Mouse (Mus musculus) MEL (cell line): ENCODE results near the gene Il6ra. TPM values are rescaled to one million over a fixed set of nuclear protein-coding genes. Genes with fewer than 3 reads are reported as not detected.

Experiments
- DNase-seq: peaks from one replicate; pipeline ENCODE4 v3.0.0; 2011; ENCODE audit warnings: low read depth, low spot score
- H3K27ac ChIP-seq: 2 replicates; pipeline ENCODE4 v1.5.1; 2012; ENCODE audit warnings: low read depth, mild to moderate bottlenecking, control low read depth, low read length, moderate library complexity; ENCODE audit not compliant: control insufficient read depth
- H3K27me3 ChIP-seq, 2 experiments: fragments of 150-350 bp in 1 of 2; sonication (generic) in 1 of 2; 2 replicates each; pipeline ENCODE4 v1.6.1; 2012; ENCODE audit warnings: low read length in 2 of 2, mild to moderate bottlenecking in 2 of 2, improper control_type of control experiment in 1 of 2, moderate library complexity in 1 of 2; ENCODE audit not compliant: insufficient read depth in 2 of 2, control insufficient read depth in 1 of 2
- H3K36me3 ChIP-seq, 2 experiments: 2 replicates each; pipeline ENCODE4 v1.6.1; 2012 to 2014; ENCODE audit warnings: low read length in 2 of 2, improper control_type of control experiment in 1 of 2, inconsistent platforms in 1 of 2, mild to moderate bottlenecking in 1 of 2; ENCODE audit not compliant: insufficient read depth in 2 of 2, control insufficient read depth in 1 of 2
- H3K4me1 ChIP-seq, 2 experiments: fragments of 150-350 bp in 1 of 2; sonication (generic) in 1 of 2; 2 replicates each; pipeline ENCODE4 v1.6.1; 2012; ENCODE audit warnings: low read length in 2 of 2, improper control_type of control experiment in 1 of 2, mild to moderate bottlenecking in 1 of 2; ENCODE audit not compliant: insufficient read depth in 2 of 2, control insufficient read depth in 1 of 2
- H3K4me3 ChIP-seq, 2 experiments: fragments of 150-350 bp in 1 of 2; sonication (generic) in 1 of 2; 2 replicates each; pipeline ENCODE4 v1.5.1; 2012; ENCODE audit warnings: low read depth in 2 of 2, low read length in 2 of 2, mild to moderate bottlenecking in 2 of 2, moderate library complexity in 2 of 2, control low read depth in 1 of 2, improper control_type of control experiment in 1 of 2; ENCODE audit not compliant: control insufficient read depth in 1 of 2, insufficient read depth in 1 of 2
- H3K79me2 ChIP-seq: 2 replicates; pipeline ENCODE4 v1.6.1; 2012; ENCODE audit warnings: mild to moderate bottlenecking, low read length, moderate library complexity; ENCODE audit not compliant: control insufficient read depth, poor library complexity, insufficient read depth
- H3K9ac ChIP-seq: 2 replicates; pipeline ENCODE4 v1.6.1; 2012; ENCODE audit warnings: low read depth, mild to moderate bottlenecking, control low read depth, low read length, moderate library complexity; ENCODE audit not compliant: control insufficient read depth, poor library complexity, severe bottlenecking
- H3K9me3 ChIP-seq: fragments of 150-350 bp; sonication (generic); replicated peaks from 2 replicates; pipeline ENCODE4 v1.6.1; 2012; ENCODE audit warnings: mild to moderate bottlenecking, low read length, improper control_type of control experiment, moderate library complexity; ENCODE audit not compliant: insufficient read depth
- BHLHE40 ChIP-seq: IDR thresholded peaks from 2 replicates; pipeline ENCODE4 v1.6.1; 2012; ENCODE audit warnings: low read depth, mild to moderate bottlenecking, inconsistent platforms, low read length, improper control_type of control experiment, borderline replicate concordance
- CHD1 ChIP-seq: IDR thresholded peaks from 2 replicates; pipeline ENCODE4 v1.6.1; 2012; ENCODE audit warnings: low read depth, mild to moderate bottlenecking, inconsistent platforms, low read length, improper control_type of control experiment
- CHD2 ChIP-seq: IDR thresholded peaks from 2 replicates; pipeline ENCODE4 v1.6.1; 2011; ENCODE audit warnings: low read length, improper control_type of control experiment
- CTCF ChIP-seq, 3 experiments: IDR thresholded peaks in 2 of 3; conservative IDR thresholded peaks in 1 of 3; 2 replicates each; pipeline ENCODE4 v1.5.1; 2011 to 2012; ENCODE audit warnings: low read length in 3 of 3, low read depth in 2 of 3, mild to moderate bottlenecking in 2 of 3, improper control_type of control experiment in 1 of 3, inconsistent platforms in 1 of 3, mixed read lengths in 1 of 3, moderate library complexity in 1 of 3; ENCODE audit not compliant: control insufficient read depth in 1 of 3, insufficient read depth in 1 of 3, poor library complexity in 1 of 3, severe bottlenecking in 1 of 3
- E2F4 ChIP-seq: IDR thresholded peaks from 2 replicates; pipeline ENCODE4 v1.6.1; 2011; ENCODE audit warnings: low read depth, low read length, improper control_type of control experiment, borderline replicate concordance
- ELF1 ChIP-seq: IDR thresholded peaks from 2 replicates; pipeline ENCODE4 v1.6.1; 2014; ENCODE audit warnings: low read depth, mild to moderate bottlenecking, inconsistent platforms, low read length, improper control_type of control experiment, moderate library complexity
- EP300 ChIP-seq, 2 experiments: IDR thresholded peaks; 2 replicates each; pipeline ENCODE4 v1.6.1; 2011; ENCODE audit warnings: improper control_type of control experiment in 2 of 2, low read length in 2 of 2, low read depth in 1 of 2, mild to moderate bottlenecking in 1 of 2
- ETS1 ChIP-seq: IDR thresholded peaks from 2 replicates; pipeline ENCODE4 v1.6.1; 2012; ENCODE audit warnings: low read depth, mild to moderate bottlenecking, inconsistent platforms, low read length, improper control_type of control experiment, moderate library complexity
- GABPA ChIP-seq: IDR thresholded peaks from 2 replicates; pipeline ENCODE4 v1.6.1; 2012; ENCODE audit warnings: low read depth, mild to moderate bottlenecking, inconsistent platforms, low read length, improper control_type of control experiment, moderate library complexity
- GATA1 ChIP-seq: IDR thresholded peaks from 2 replicates; pipeline ENCODE4 v1.6.1; 2011; ENCODE audit warnings: low read depth, low read length, improper control_type of control experiment
- HCFC1 ChIP-seq: IDR thresholded peaks from 2 replicates; pipeline ENCODE4 v1.6.1; 2012; ENCODE audit warnings: low read depth, mild to moderate bottlenecking, inconsistent platforms, low read length, improper control_type of control experiment, moderate library complexity
- JUND ChIP-seq: IDR thresholded peaks from 2 replicates; pipeline ENCODE4 v1.6.1; 2011; ENCODE audit warnings: low read depth, mild to moderate bottlenecking, improper control_type of control experiment, low read length
- MAFK ChIP-seq: IDR thresholded peaks from 2 replicates; pipeline ENCODE4 v1.6.1; 2011; ENCODE audit warnings: low read depth, mild to moderate bottlenecking, low read length, improper control_type of control experiment, borderline replicate concordance
- MAX ChIP-seq: IDR thresholded peaks from 2 replicates; pipeline ENCODE4 v1.6.1; 2011; ENCODE audit warnings: low read length, improper control_type of control experiment
- MAZ ChIP-seq: IDR thresholded peaks from 2 replicates; pipeline ENCODE4 v1.6.1; 2012; ENCODE audit warnings: low read depth, mild to moderate bottlenecking, inconsistent platforms, low read length, improper control_type of control experiment
- MEF2A ChIP-seq: IDR thresholded peaks from 2 replicates; pipeline ENCODE4 v1.6.1; 2014; ENCODE audit warnings: low read depth, mild to moderate bottlenecking, inconsistent platforms, low read length, improper control_type of control experiment; ENCODE audit not compliant: poor library complexity, insufficient replicate concordance, severe bottlenecking; ENCODE audit errors: extremely low read depth
- MYB ChIP-seq: IDR thresholded peaks from 2 replicates; pipeline ENCODE4 v1.6.1; 2011; ENCODE audit warnings: mild to moderate bottlenecking, low read depth, low read length, improper control_type of control experiment
- MYC ChIP-seq: IDR thresholded peaks from 2 replicates; pipeline ENCODE4 v1.6.1; 2011; ENCODE audit warnings: low read depth, mild to moderate bottlenecking, low read length, improper control_type of control experiment, moderate library complexity
- NELFE ChIP-seq: IDR thresholded peaks from 2 replicates; pipeline ENCODE4 v1.6.1; 2011; ENCODE audit warnings: low read depth, low read length, improper control_type of control experiment
- POLR2A ChIP-seq, 2 experiments: IDR thresholded peaks; 2 replicates each; pipeline ENCODE4 v1.6.1; 2011 to 2012; ENCODE audit warnings: low read length in 2 of 2, mild to moderate bottlenecking in 2 of 2, control low read depth in 1 of 2, improper control_type of control experiment in 1 of 2, low read depth in 1 of 2, moderate library complexity in 1 of 2; ENCODE audit not compliant: control insufficient read depth in 1 of 2, insufficient read depth in 1 of 2, poor library complexity in 1 of 2
- POLR2AphosphoS5 ChIP-seq: IDR thresholded peaks from 2 replicates; pipeline ENCODE4 v1.6.1; 2012; ENCODE audit warnings: low read depth, borderline replicate concordance, mild to moderate bottlenecking, inconsistent platforms, low read length, moderate library complexity, mixed read lengths
- RAD21 ChIP-seq: IDR thresholded peaks from 2 replicates; pipeline ENCODE4 v1.6.1; 2011; ENCODE audit warnings: mild to moderate bottlenecking, low read depth, low read length, improper control_type of control experiment
- RCOR1 ChIP-seq: IDR thresholded peaks from 2 replicates; pipeline ENCODE4 v1.6.1; 2012; ENCODE audit warnings: low read depth, mild to moderate bottlenecking, inconsistent platforms, low read length, improper control_type of control experiment
- SIN3A ChIP-seq: IDR thresholded peaks from 2 replicates; pipeline ENCODE4 v1.6.1; 2012; ENCODE audit warnings: low read length, improper control_type of control experiment, inconsistent platforms
- SMC3 ChIP-seq: IDR thresholded peaks from 2 replicates; pipeline ENCODE4 v1.6.1; 2011; ENCODE audit warnings: low read depth, low read length, improper control_type of control experiment
- TAL1 ChIP-seq: IDR thresholded peaks from 2 replicates; pipeline ENCODE4 v1.6.1; 2012; ENCODE audit warnings: mild to moderate bottlenecking, inconsistent platforms, low read length, moderate library complexity, mixed read lengths
- TCF12 ChIP-seq: IDR thresholded peaks from 2 replicates; pipeline ENCODE4 v1.6.1; 2014; ENCODE audit warnings: low read depth, mild to moderate bottlenecking, inconsistent platforms, low read length, improper control_type of control experiment, moderate library complexity
- UBTF ChIP-seq: IDR thresholded peaks from 2 replicates; pipeline ENCODE4 v1.6.1; 2012; ENCODE audit warnings: low read depth, mild to moderate bottlenecking, inconsistent platforms, low read length, improper control_type of control experiment, moderate library complexity, borderline replicate concordance; ENCODE audit not compliant: insufficient read depth
- USF1 ChIP-seq: IDR thresholded peaks from 2 replicates; pipeline ENCODE4 v1.6.1; 2014; ENCODE audit warnings: low read depth, mild to moderate bottlenecking, inconsistent platforms, low read length, improper control_type of control experiment, moderate library complexity
- ZC3H11A ChIP-seq: IDR thresholded peaks from 2 replicates; pipeline ENCODE4 v1.6.1; 2012; ENCODE audit warnings: low read depth, mild to moderate bottlenecking, inconsistent platforms, low read length, improper control_type of control experiment
- ZKSCAN1 ChIP-seq: IDR thresholded peaks from 2 replicates; pipeline ENCODE4 v1.6.1; 2012; ENCODE audit warnings: low read depth, mild to moderate bottlenecking, inconsistent platforms, low read length, improper control_type of control experiment, moderate library complexity
- ZMIZ1 ChIP-seq: IDR thresholded peaks from 2 replicates; pipeline ENCODE4 v1.6.1; 2012; ENCODE audit warnings: low read depth, mild to moderate bottlenecking, inconsistent platforms, low read length, improper control_type of control experiment, moderate library complexity
- polyA plus RNA-seq, 2 experiments: library from polyadenylated mRNA; stranded (reverse) in 1 of 2; unstranded in 1 of 2; fragments of >175 nt in 1 of 2; fragments of >200 nt in 1 of 2; gene quantifications; 2 replicates each; pipeline versions ENCODE4 v1.2.1 to v1.2.4; 2012; ENCODE audit warnings: low replicate concordance in 2 of 2, low read depth in 1 of 2; ENCODE audit not compliant: insufficient read length in 2 of 2, insufficient read depth in 1 of 2, missing spikeins in 1 of 2
- total RNA-seq: library from RNA; depleted of rRNA; stranded (reverse); fragments of 300-350 nt; gene quantifications from 2 replicates; pipeline ENCODE4 v1.2.3, GENCODE M21; 2012

Gene Il6ra
- total and polyA plus RNA-seq, 3 experiments: 0.15 to 3.4 TPM; not detected in 1

DNA sequence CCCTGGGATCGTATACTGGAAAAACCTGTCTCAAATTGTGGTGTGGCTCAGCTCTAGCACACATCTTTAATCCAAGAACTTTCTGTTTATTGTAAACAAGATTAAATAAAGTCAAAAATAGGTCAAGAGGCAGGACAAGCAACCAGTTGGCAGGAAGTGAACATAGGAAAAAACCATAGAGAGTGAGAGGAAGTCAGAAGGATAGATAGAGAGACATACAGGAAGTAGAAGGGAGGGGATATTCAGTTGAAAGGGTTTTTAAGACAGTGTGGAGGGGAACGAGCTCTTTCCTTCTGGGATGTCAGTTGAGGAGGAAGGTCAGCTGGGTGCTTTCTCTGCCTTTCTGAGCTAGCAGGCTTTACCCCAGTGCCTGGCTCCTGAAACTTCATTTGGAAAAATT lies 89.4 kb downstream of the Il6ra start (continued):
- TF ChIP-seq GABPA: no peak
- peak in 1 of 2 experiments; percentile 25; a peak in 1 of 4 replicates for TF ChIP-seq EP300 (IDR thresholded peaks at IDR 0.05; ENCODE audit: low read depth in 1 of 2, low read length in 2 of 2)
- TF ChIP-seq, all 39 proteins: peak for 14

DNA sequence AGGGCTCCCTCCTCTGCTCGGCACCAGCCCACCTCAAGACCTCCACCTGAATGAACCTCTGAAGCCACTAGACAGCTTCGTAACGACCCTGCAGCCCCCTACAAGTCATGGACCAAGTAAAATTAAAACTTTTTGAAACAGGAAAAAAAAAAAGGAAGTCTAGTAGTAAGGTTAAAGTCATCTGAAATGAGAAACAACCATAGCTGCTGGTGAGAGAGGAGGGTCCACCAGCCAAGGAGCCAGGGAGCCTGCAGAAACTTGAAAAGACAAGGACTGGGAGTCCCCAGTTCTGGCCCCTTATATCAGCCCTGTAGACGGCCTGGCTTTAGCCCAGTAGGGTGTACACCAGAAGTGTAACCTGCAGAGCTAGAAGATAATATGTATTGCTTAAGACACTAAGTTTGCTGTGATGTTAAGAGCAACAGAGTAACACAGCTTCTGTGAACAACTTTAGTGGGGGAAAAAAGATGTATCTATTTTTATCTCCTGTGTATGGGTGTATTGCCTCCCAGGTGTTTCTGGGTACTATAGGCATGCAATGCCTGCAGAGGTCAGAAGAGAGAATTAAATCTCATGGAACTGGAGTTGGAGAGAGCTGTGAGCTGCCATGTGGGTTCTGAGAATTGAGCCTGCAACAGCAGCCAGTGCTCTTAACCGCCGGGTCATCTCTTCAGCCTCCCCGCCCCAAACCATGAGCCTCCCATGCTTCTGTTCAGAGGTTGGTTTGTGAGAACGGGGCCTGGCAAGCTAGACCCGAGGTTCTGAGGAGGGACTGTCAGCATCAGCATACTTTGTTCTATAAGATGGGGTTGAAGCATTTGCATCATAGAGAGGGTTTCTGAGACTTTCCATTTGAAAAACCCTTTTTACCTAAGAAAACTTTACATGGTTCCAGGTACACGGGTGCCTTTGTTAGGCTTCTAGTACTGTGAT lies 91.2 kb downstream of the Il6ra start:
- peaks cover 1% of the 10 kb centered on the region; the same call in 1 of the 2 replicates for H3K79me2 ChIP-seq
- no peaks in the 10 kb centered on the region for H3K27me3 ChIP-seq
- H3K27ac ChIP-seq: peak overlapping the region; percentile 91
- H3K9me3 ChIP-seq: no peaks in the 10 kb centered on the region
- peak overlapping the region; percentile 67 for H3K9ac ChIP-seq
- H3K4me1 ChIP-seq: peaks cover 22 to 49% of the 10 kb centered on the region in 2 experiments
- H3K36me3 ChIP-seq: peaks cover 0 to 38% of the 10 kb centered on the region in 2 experiments; a peak in 2 of 4 replicates
- DNase-seq: peak; percentile 77
- H3K4me3 ChIP-seq: peak overlapping the region; percentile 42 to 52
- no peak; the same call in 1 of the 2 replicates for TF ChIP-seq TCF12
- 0 out of 2 replicates have a peak, but pooled peaks have one; percentile 53 for TF ChIP-seq MAX
- TF ChIP-seq ZC3H11A: no peak
- TF ChIP-seq UBTF: peak; percentile 86; the same call in 1 of the 2 replicates
- 0 out of 2 replicates have a peak, but pooled peaks have one; percentile 2 for TF ChIP-seq GATA1
- no peak for TF ChIP-seq MYB
- TF ChIP-seq HCFC1: peak; percentile 20; the same call in 1 of the 2 replicates
- no peak for TF ChIP-seq ZMIZ1
- 0 out of 2 replicates have a peak, but pooled peaks have one; percentile 53 for TF ChIP-seq MAZ
- 0 out of 2 replicates have a peak, but pooled peaks have one; percentile 6 for TF ChIP-seq RCOR1
- TF ChIP-seq POLR2A (IDR thresholded peaks at IDR 0.05; ENCODE audit: control insufficient read depth in 1 of 2, insufficient read depth in 1 of 2, low read depth in 1 of 2, low read length in 2 of 2, poor library complexity in 1 of 2): no peak; a peak in 2 of 4 replicates
- no peak for TF ChIP-seq MAFK
- TF ChIP-seq ETS1: 0 out of 2 replicates have a peak, but pooled peaks have one; percentile 29
- TF ChIP-seq CHD2: no peak
- no peak for TF ChIP-seq ZKSCAN1
- peak; percentile 19 for TF ChIP-seq MYC
- no peak for TF ChIP-seq RAD21
- TF ChIP-seq USF1: no peak
- TF ChIP-seq E2F4: no peak
- no peak for TF ChIP-seq SMC3
- no peak for TF ChIP-seq MEF2A
- TF ChIP-seq EP300 (IDR thresholded peaks at IDR 0.05; ENCODE audit: low read depth in 1 of 2, low read length in 2 of 2): peak; percentile 30 to 33; a peak in 3 of 4 replicates
- peak; percentile 44 for TF ChIP-seq SIN3A
- peak; percentile 41; the same call in 1 of the 2 replicates for TF ChIP-seq NELFE
- TF ChIP-seq BHLHE40: no peak
- peak in 1 of 3 experiments; percentile 3; a peak in 1 of 6 replicates for TF ChIP-seq CTCF (IDR thresholded peaks at IDR 0.05 in 2 of 3, conservative IDR thresholded peaks at IDR 0.05 in 1 of 3; ENCODE audit: control insufficient read depth in 1 of 3, insufficient read depth in 1 of 3, low read depth in 2 of 3, low read length in 3 of 3, poor library complexity in 1 of 3, severe bottlenecking in 1 of 3)
- no peak for TF ChIP-seq ELF1
- TF ChIP-seq POLR2AphosphoS5: no peak
- TF ChIP-seq TAL1: no peak
- TF ChIP-seq CHD1: no peak
- TF ChIP-seq JUND: no peak
